In the genomic region with DNA sequence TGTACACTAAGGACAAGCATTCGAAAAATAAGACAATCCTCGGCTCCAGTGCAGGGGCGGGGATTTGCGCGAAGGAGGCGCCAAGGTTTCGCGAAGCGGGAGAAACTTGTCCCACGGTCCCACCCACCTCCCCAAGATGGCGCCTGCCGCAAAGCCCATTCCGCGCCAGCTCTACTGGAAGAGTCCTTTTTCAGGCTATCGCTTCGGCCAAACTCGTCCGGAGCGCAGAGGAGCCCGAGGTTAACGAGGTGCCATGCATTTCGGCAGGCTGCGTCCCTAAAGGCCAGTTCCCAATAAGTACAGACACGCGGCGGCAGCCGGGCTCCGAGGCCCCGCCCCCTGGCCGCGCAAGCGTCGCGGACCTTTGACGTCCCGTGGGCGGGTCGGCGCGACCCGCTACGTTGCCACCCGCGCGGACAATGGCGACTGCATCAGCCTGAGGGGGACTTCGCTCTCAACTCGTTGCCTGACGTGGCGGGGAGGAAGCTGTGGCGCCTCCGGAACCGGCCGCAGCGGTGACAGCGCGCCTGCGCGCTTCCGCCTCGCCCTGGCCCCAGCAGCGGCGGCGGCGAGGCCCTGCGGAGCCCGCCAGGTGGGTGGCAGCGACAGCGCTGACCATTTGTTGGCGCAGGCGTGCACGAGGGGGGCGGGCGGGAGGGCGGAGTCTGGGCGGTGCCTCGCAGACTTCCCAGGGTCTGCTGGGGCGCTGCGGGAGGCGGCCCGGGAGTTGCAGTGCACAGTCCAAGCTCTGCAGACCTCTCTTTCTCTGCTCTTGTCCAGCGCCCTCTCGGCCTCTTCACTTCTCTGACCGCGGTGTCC, we compare ENCODE assay signal across 8 mouse cellular contexts. TPM values are rescaled to one million over a fixed set of nuclear protein-coding genes. Genes with fewer than 3 reads are reported as not detected.
DNase-seq lines count a peak whose midpoint lies in the region; ATAC-seq lines count a peak whose summit lies in the region.

TSS of gene Htatsf1 (plus strand) at position 410 of the 819 bp plus-strand sequence.

- DNase-seq in adipocyte (ENCODE audit: low spot score), result peak; percentile 83
- DNase-seq in embryo, embryonic 10 days (ENCODE audit: low spot score), result peak; percentile 74
- DNase-seq in gastrocnemius, postnatal 10 days, result peak; percentile 77
- DNase-seq in induced T-regulatory cell, adult 2 months (ENCODE audit: low read depth), result peak; percentile 88
- DNase-seq in left cerebral cortex, postnatal 10 days (ENCODE audit: extremely low spot score in 1 of 2, low spot score in 2 of 2), result peak; percentile 55 to 87
- peak; percentile 82 for DNase-seq in right cerebral cortex, postnatal 25 days
- peak; percentile 77 to 79 for DNase-seq in urinary bladder, postnatal 4 days (ENCODE audit: low spot score in 2 of 2)

- intact Hi-C loops in left cerebral cortex, postnatal 10 days (cut with DNase I), result loop anchor here (10.0 kb wide), 1 partner anchor 409 kb away; no protein-coding TSS in a partner anchor

- peak; percentile 92 for ATAC-seq in megakaryocyte-erythroid progenitor cell, adult 5-6 weeks (replicated peaks; ENCODE audit: low FRiP score, low TSS enrichment, poor library complexity, severe bottlenecking)

RNA-seq across cellular contexts. Expression of gene Htatsf1, which starts in this region (rescaled TPM):
- total RNA-seq in gastrocnemius, postnatal 10 days (2021), result 10 to 100 TPM; 57.7 to 63.8 TPM
- 10 to 100 TPM; 55.6 to 60.0 TPM for total RNA-seq in left cerebral cortex, postnatal 10 days (2021)
- total RNA-seq in megakaryocyte-erythroid progenitor cell, adult 5-6 weeks (2014; fragmentation: Nextera tagmentation), result 51.7 and 56.9 TPM in 2 replicates
- total RNA-seq in megakaryocyte-erythroid progenitor cell, adult 5-6 weeks (2017), result 115 and 116 TPM in 2 replicates

Comparison
In these comparisons a context has a peak if more than half of its experiments do, and no peak if none do; other contexts are left out.
1. Peak in every context shown above with its lines: DNase-seq and ATAC-seq.